Mouse (Mus musculus) adrenal gland, postnatal 25 days (tissue): Measurements from ENCODE around the gene Olfr1233. TPM values are rescaled to one million over a fixed set of nuclear protein-coding genes. Genes with fewer than 3 reads are reported as not detected.

Experiments used
- DNase-seq: peaks from one replicate; pipeline ENCODE4 v3.0.0; 2021; ENCODE audit warnings: mixed read lengths
- long read RNA-seq: library from polyadenylated mRNA; stranded (forward); transcript quantifications from one replicate; pipeline ENCODE4 v2.0.0, GENCODE M21; 2021
- total RNA-seq: library from RNA; stranded (reverse); gene quantifications from 2 replicates; pipeline ENCODE4 v1.2.3, GENCODE M21; 2021

Gene Olfr1233
- not detected in 2 replicates for total RNA-seq
- long read RNA-seq, result 0 reads

GRCm38 (mm10) chr2:89342298-89342697, at the start of gene Olfr1233:
TSS of gene Olfr1233 (minus strand) at chr2:89342398.
- DNase-seq, result no peak

- no peak for DNase-seq
Measured at GRCm38 (mm10) chr2:89364765-89365164, 22.6 kb upstream of the Olfr1233 start, which contains the start of gene Olfr1234. TSS of gene Olfr1234 (minus strand) at chr2:89364865.

GRCm38 (mm10) chr2:89329575-89329974, 12.6 kb downstream of the Olfr1233 start, which contains the start of gene Olfr1232:
TSS of gene Olfr1232 (minus strand) at chr2:89329675.
- no peak for DNase-seq

- no peak for DNase-seq
Measured at GRCm38 (mm10) chr2:89306974-89307373, 35.2 kb downstream of the Olfr1233 start, which contains the start of gene Olfr1231. TSS of gene Olfr1231 (minus strand) at chr2:89307074.

GRCm38 (mm10) chr2:89297168-89297567, 45.0 kb downstream of the Olfr1233 start, which contains the start of gene Olfr1230:
TSS of gene Olfr1230 (minus strand) at chr2:89297268.
- no peak for DNase-seq

GRCm38 (mm10) chr2:89287914-89288313, 54.3 kb downstream of the Olfr1233 start, which contains the start of gene Olfr1229:
TSS of gene Olfr1229 (minus strand) at chr2:89288014.
- no peak for DNase-seq

Other genes with a start within 250 kb of the Olfr1233 start
- gene Olfr1220, start 235.6 kb downstream of the Olfr1233 start, total RNA-seq, result not detected in 2 replicates
- gene Olfr1221, start 225.1 kb downstream of the Olfr1233 start, total RNA-seq, result not detected in 2 replicates
- not detected in 2 replicates for gene Olfr1222, start 209.3 kb downstream of the Olfr1233 start, total RNA-seq
- not detected in 2 replicates for gene Olfr1223, start 190.8 kb downstream of the Olfr1233 start, total RNA-seq
- not detected in 2 replicates for gene Olfr1224-ps1, start 178.3 kb downstream of the Olfr1233 start, total RNA-seq
- gene Olfr1225, start 167.7 kb downstream of the Olfr1233 start, total RNA-seq, result not detected in 2 replicates
- gene Olfr1226, start 142.3 kb downstream of the Olfr1233 start, total RNA-seq, result not detected in 2 replicates
- not detected in 2 replicates for gene Olfr1228, start 88.3 kb downstream of the Olfr1233 start, total RNA-seq
- gene Olfr1229, start 54.4 kb downstream of the Olfr1233 start, total RNA-seq, result not detected in 2 replicates
- not detected in 2 replicates for gene Olfr1230, start 45.1 kb downstream of the Olfr1233 start, total RNA-seq
- gene Olfr1231, start 35.3 kb downstream of the Olfr1233 start, total RNA-seq, result not detected in 2 replicates
- gene Olfr1232, start 12.7 kb downstream of the Olfr1233 start, total RNA-seq, result not detected in 2 replicates
- gene Olfr1234, start 22.5 kb upstream of the Olfr1233 start, total RNA-seq, result not detected in 2 replicates
- not detected in 2 replicates for gene Olfr1238, start 67.3 kb upstream of the Olfr1233 start, total RNA-seq
- gene Olfr1239, start 78.0 kb upstream of the Olfr1233 start, total RNA-seq, result not detected in 2 replicates
- gene Olfr1240, start 100.6 kb upstream of the Olfr1233 start, total RNA-seq, result not detected in 2 replicates
- not detected in 2 replicates for gene Olfr1241, start 144.7 kb upstream of the Olfr1233 start, total RNA-seq
- gene Olfr1242, start 155.9 kb upstream of the Olfr1233 start, total RNA-seq, result not detected in 2 replicates
- not detected in 2 replicates for gene Olfr1243, start 189.1 kb upstream of the Olfr1233 start, total RNA-seq
- gene Olfr1245, start 236.0 kb upstream of the Olfr1233 start, total RNA-seq, result not detected in 2 replicates